Mouse (Mus musculus): ENCODE results near the gene AC141477.1. TPM values are rescaled to one million over a fixed set of nuclear protein-coding genes. Genes with fewer than 3 reads are reported as not detected.
A peak's percentile ranks its signal among the peaks of the same experiment; 100 is the strongest.

Gene AC141477.1
- polyA plus RNA-seq (2014; fragmentation: Nextera tagmentation; extraction: Ambion mirVana), result not detected in 2 replicates

GRCm38 (mm10) chr10:76440281-76440680, at the start of gene AC141477.1:
Gene AC141477.1 (minus strand): TSS chr10:76440444.
- no peak within 1 kb of the TSS for H3K9ac ChIP-seq (ENCODE audit: low read length)
- H3K27me3 ChIP-seq (replicated peaks; ENCODE audit: control insufficient read depth, insufficient read depth, low read length), result no peaks in the 10 kb centered on the region
- no peak within 1 kb of the TSS for H3K4me2 ChIP-seq (ENCODE audit: low read length)
- no peaks in the 10 kb centered on the region for H3K9me3 ChIP-seq (ENCODE audit: control insufficient read depth, low read length)
- no peak within 1 kb of the TSS for H3K4me3 ChIP-seq (ENCODE audit: low read depth, low read length)
- peaks cover 50% of the 10 kb centered on the region for H3K36me3 ChIP-seq (ENCODE audit: control insufficient read depth, insufficient read depth, low read length)
- no peak within 1 kb of the TSS for H3K27ac ChIP-seq (ENCODE audit: low read depth)
- peaks cover 17% of the 10 kb centered on the region for H3K4me1 ChIP-seq (replicated peaks; ENCODE audit: control insufficient read depth, insufficient read depth, low read length)
- ATAC-seq (replicated peaks; ENCODE audit: low FRiP score, low TSS enrichment, low read depth), result no peak
- WGBS, result 92% methylated on average over 17 of the region's 17 CpGs
- DNase-seq (ENCODE audit: low spot score), result no peak

- peaks cover 93% of the 10 kb centered on the region for H3K36me3 ChIP-seq (ENCODE audit: control insufficient read depth, insufficient read depth, low read length)
These were observed 49.0 kb upstream of the AC141477.1 start for GRCm38 (mm10) chr10:76489205-76489604.

GRCm38 (mm10) chr10:76488265-76488664, 48.0 kb upstream of the AC141477.1 start:
- Histone ChIP-seq H3K36me3 (ENCODE audit: control insufficient read depth, insufficient read depth, low read length) (peaks cover 93% of the 10 kb centered on the region), H3K4me3 (ENCODE audit: low read depth, low read length) (no peak overlapping the region), H3K4me2 (ENCODE audit: low read length) (no peak overlapping the region), H3K27me3 (replicated peaks; ENCODE audit: control insufficient read depth, insufficient read depth, low read length) (no peaks in the 10 kb centered on the region), H3K27ac (ENCODE audit: low read depth) (no peak overlapping the region), H3K9ac (ENCODE audit: low read length) (no peak overlapping the region), H3K9me3 (ENCODE audit: control insufficient read depth, low read length) (no peaks in the 10 kb centered on the region), H3K4me1 (replicated peaks; ENCODE audit: control insufficient read depth, insufficient read depth, low read length) (no peaks in the 10 kb centered on the region)
- 95% methylated on average over 8 of the region's 8 CpGs for WGBS
- ATAC-seq (replicated peaks; ENCODE audit: low FRiP score, low TSS enrichment, low read depth) (no peak), DNase-seq (ENCODE audit: low spot score) (no peak)

More at GRCm38 (mm10) chr10:76489205-76489604, 49.0 kb upstream of the AC141477.1 start:
- Histone ChIP-seq H3K27me3 (replicated peaks; ENCODE audit: control insufficient read depth, insufficient read depth, low read length) (no peaks in the 10 kb centered on the region), H3K4me3 (ENCODE audit: low read depth, low read length) (no peak overlapping the region), H3K9ac (ENCODE audit: low read length) (no peak overlapping the region), H3K9me3 (ENCODE audit: control insufficient read depth, low read length) (no peaks in the 10 kb centered on the region), H3K4me1 (replicated peaks; ENCODE audit: control insufficient read depth, insufficient read depth, low read length) (no peaks in the 10 kb centered on the region), H3K4me2 (ENCODE audit: low read length) (no peak overlapping the region), H3K27ac (ENCODE audit: low read depth) (no peak overlapping the region)
- no peak for DNase-seq (ENCODE audit: low spot score)
- 89% methylated on average over 15 of the region's 15 CpGs for WGBS
- no peak for ATAC-seq (replicated peaks; ENCODE audit: low FRiP score, low TSS enrichment, low read depth)

GRCm38 (mm10) chr10:76486302-76486701, 46.1 kb upstream of the AC141477.1 start:
- Histone ChIP-seq H3K9ac (ENCODE audit: low read length) (no peak overlapping the region), H3K9me3 (ENCODE audit: control insufficient read depth, low read length) (no peaks in the 10 kb centered on the region), H3K4me2 (ENCODE audit: low read length) (no peak overlapping the region), H3K36me3 (ENCODE audit: control insufficient read depth, insufficient read depth, low read length) (peaks cover 97% of the 10 kb centered on the region), H3K4me1 (replicated peaks; ENCODE audit: control insufficient read depth, insufficient read depth, low read length) (no peaks in the 10 kb centered on the region), H3K4me3 (ENCODE audit: low read depth, low read length) (no peak overlapping the region), H3K27me3 (replicated peaks; ENCODE audit: control insufficient read depth, insufficient read depth, low read length) (no peaks in the 10 kb centered on the region), H3K27ac (ENCODE audit: low read depth) (no peak overlapping the region)
- 90% methylated on average over 2 of the region's 2 CpGs for WGBS
- DNase-seq (ENCODE audit: low spot score), result no peak
- no peak for ATAC-seq (replicated peaks; ENCODE audit: low FRiP score, low TSS enrichment, low read depth)

- H3K9ac ChIP-seq (ENCODE audit: low read length), result no peak overlapping the region
- no peak for ATAC-seq (replicated peaks; ENCODE audit: low FRiP score, low TSS enrichment, low read depth)
These were observed 41.2 kb upstream of the AC141477.1 start for GRCm38 (mm10) chr10:76481480-76481879.

GRCm38 (mm10) chr10:76480851-76481250, 40.6 kb upstream of the AC141477.1 start:
- no peak overlapping the region for H3K27ac ChIP-seq (ENCODE audit: low read depth)
- peaks cover 96% of the 10 kb centered on the region for H3K36me3 ChIP-seq (ENCODE audit: control insufficient read depth, insufficient read depth, low read length)
- 97% methylated on average over 12 of the region's 13 CpGs for WGBS
- DNase-seq (ENCODE audit: low spot score) (no peak), ATAC-seq (replicated peaks; ENCODE audit: low FRiP score, low TSS enrichment, low read depth) (no peak)
- H3K9ac ChIP-seq (ENCODE audit: low read length), result no peak overlapping the region
- no peaks in the 10 kb centered on the region for H3K9me3 ChIP-seq (ENCODE audit: control insufficient read depth, low read length)
- no peak overlapping the region for H3K4me3 ChIP-seq (ENCODE audit: low read depth, low read length)
- no peak overlapping the region for H3K4me2 ChIP-seq (ENCODE audit: low read length)
- no peaks in the 10 kb centered on the region for H3K27me3 ChIP-seq (replicated peaks; ENCODE audit: control insufficient read depth, insufficient read depth, low read length)
- no peaks in the 10 kb centered on the region for H3K4me1 ChIP-seq (replicated peaks; ENCODE audit: control insufficient read depth, insufficient read depth, low read length)

More at GRCm38 (mm10) chr10:76481480-76481879, 41.2 kb upstream of the AC141477.1 start:
- no peak for DNase-seq (ENCODE audit: low spot score)
- peaks cover 96% of the 10 kb centered on the region for H3K36me3 ChIP-seq (ENCODE audit: control insufficient read depth, insufficient read depth, low read length)
- H3K9me3 ChIP-seq (ENCODE audit: control insufficient read depth, low read length), result no peaks in the 10 kb centered on the region
- H3K4me3 ChIP-seq (ENCODE audit: low read depth, low read length), result no peak overlapping the region
- H3K4me2 ChIP-seq (ENCODE audit: low read length), result no peak overlapping the region
- H3K4me1 ChIP-seq (replicated peaks; ENCODE audit: control insufficient read depth, insufficient read depth, low read length), result no peaks in the 10 kb centered on the region
- no peak overlapping the region for H3K27ac ChIP-seq (ENCODE audit: low read depth)
- WGBS, result 91% methylated on average over 6 of the region's 6 CpGs
- no peaks in the 10 kb centered on the region for H3K27me3 ChIP-seq (replicated peaks; ENCODE audit: control insufficient read depth, insufficient read depth, low read length)

DNA sequence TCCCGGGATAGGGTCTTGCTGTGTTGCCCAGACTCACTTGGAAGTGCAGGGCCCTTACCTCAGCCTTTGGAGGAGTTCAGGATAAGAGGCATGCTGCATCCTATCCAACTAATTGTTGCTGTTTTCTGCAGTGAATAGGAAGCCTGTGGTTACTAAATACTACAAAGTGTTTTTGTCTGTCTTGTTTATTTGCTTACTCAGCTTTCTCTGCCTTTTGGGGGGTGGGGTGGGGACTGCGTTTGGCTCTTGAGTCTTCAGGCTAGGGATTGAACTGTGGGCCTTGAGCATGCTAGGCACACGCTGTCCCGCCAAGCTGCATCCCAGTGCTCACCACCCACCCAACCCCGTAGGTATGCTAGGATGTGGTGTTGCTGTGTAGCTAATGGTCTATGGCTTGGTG, 33.5 kb upstream of the AC141477.1 start:
- H3K36me3 ChIP-seq (ENCODE audit: control insufficient read depth, insufficient read depth, low read length), result peaks cover 76% of the 10 kb centered on the region
- DNase-seq (ENCODE audit: low spot score), result no peak
- no peaks in the 10 kb centered on the region for H3K27me3 ChIP-seq (replicated peaks; ENCODE audit: control insufficient read depth, insufficient read depth, low read length)
- no peak overlapping the region for H3K4me3 ChIP-seq (ENCODE audit: low read depth, low read length)
- H3K9ac ChIP-seq (ENCODE audit: low read length), result no peak overlapping the region
- no peaks in the 10 kb centered on the region for H3K4me1 ChIP-seq (replicated peaks; ENCODE audit: control insufficient read depth, insufficient read depth, low read length)
- 92% methylated on average over 5 of the region's 5 CpGs for WGBS
- H3K9me3 ChIP-seq (ENCODE audit: control insufficient read depth, low read length), result no peaks in the 10 kb centered on the region
- H3K4me2 ChIP-seq (ENCODE audit: low read length), result no peak overlapping the region
- no peak for ATAC-seq (replicated peaks; ENCODE audit: low FRiP score, low TSS enrichment, low read depth)
- H3K27ac ChIP-seq (ENCODE audit: low read depth), result no peak overlapping the region

- H3K4me3 ChIP-seq (ENCODE audit: low read depth, low read length), result peak within 1 kb of the TSS; percentile 87
- H3K4me2 ChIP-seq (ENCODE audit: low read length), result peak within 1 kb of the TSS; percentile 81
- no peaks in the 10 kb centered on the region for H3K27me3 ChIP-seq (replicated peaks; ENCODE audit: control insufficient read depth, insufficient read depth, low read length)
- no peaks in the 10 kb centered on the region for H3K9me3 ChIP-seq (ENCODE audit: control insufficient read depth, low read length)
- peak within 1 kb of the TSS; percentile 94 for H3K9ac ChIP-seq (ENCODE audit: low read length)
- ATAC-seq (replicated peaks; ENCODE audit: low FRiP score, low TSS enrichment, low read depth), result peak; percentile 95
- peak; percentile 96 for DNase-seq (ENCODE audit: low spot score)
- no peaks in the 10 kb centered on the region for H3K4me1 ChIP-seq (replicated peaks; ENCODE audit: control insufficient read depth, insufficient read depth, low read length)
- peaks cover 30% of the 10 kb centered on the region for H3K36me3 ChIP-seq (ENCODE audit: control insufficient read depth, insufficient read depth, low read length)
- H3K27ac ChIP-seq (ENCODE audit: low read depth), result peak within 1 kb of the TSS; percentile 83; the same call in 1 of the 2 replicates
- 1% methylated on average over 54 of the region's 55 CpGs for WGBS
These were observed 28.2 kb upstream of the AC141477.1 start, which contains the start of the genes Mcm3ap and Ybey for GRCm38 (mm10) chr10:76468203-76469162. Gene Mcm3ap (plus strand): TSS chr10:76468927. Gene Ybey (minus strand): TSS chr10:76469114.

Data from intestine, embryonic 14.5 days (tissue).